Mouse (Mus musculus) bone marrow macrophage, adult 2 months (primary cell): ENCODE results near the gene H1foo.

Source experiments
- CTCF ChIP-seq: IDR thresholded peaks from 2 replicates; pipeline ENCODE4 v1.5.1; 2012; ENCODE audit warnings: low read depth, mild to moderate bottlenecking, low read length, moderate library complexity
- POLR2A ChIP-seq: IDR thresholded peaks from 2 replicates; pipeline ENCODE4 v1.6.1; 2012; ENCODE audit warnings: mild to moderate bottlenecking, low read depth, low read length, borderline replicate concordance

- TF ChIP-seq POLR2A (no peak), CTCF (no peak)
These were observed 24.9 kb upstream of the H1foo start for GRCm38 (mm10) chr6:115919876-115920275.
